Mouse (Mus musculus) kidney, adult 2 months (tissue): ENCODE results near the gene Galnt9. TPM values are rescaled to one million over a fixed set of nuclear protein-coding genes. Genes with fewer than 3 reads are reported as not detected.

Source experiments
- DNase-seq: peaks from one replicate; pipeline ENCODE4 v3.0.0; 2021
- H3K27ac ChIP-seq: fragments of 200-500 bp; 2 replicates; pipeline ENCODE4 v1.5.1; 2012; ENCODE audit warnings: low read depth, low read length, control low read depth, inconsistent platforms; ENCODE audit not compliant: insufficient read depth
- H3K27me3 ChIP-seq: fragments of 200-500 bp; replicated peaks from 2 replicates; pipeline ENCODE4 v1.6.1; 2012; ENCODE audit warnings: mild to moderate bottlenecking, moderate library complexity, low read length, inconsistent platforms; ENCODE audit not compliant: control insufficient read depth, insufficient read depth
- H3K36me3 ChIP-seq: fragments of 200-500 bp; 2 replicates; pipeline ENCODE4 v1.6.1; 2012; ENCODE audit warnings: mild to moderate bottlenecking, moderate library complexity, low read length, inconsistent platforms; ENCODE audit not compliant: control insufficient read depth, insufficient read depth
- H3K4me1 ChIP-seq: fragments of 200-500 bp; 2 replicates; pipeline ENCODE4 v1.6.1; 2011; ENCODE audit warnings: low read length; ENCODE audit not compliant: control insufficient read depth, insufficient read depth
- H3K4me3 ChIP-seq: fragments of 200-500 bp; 2 replicates; pipeline ENCODE4 v1.5.1; 2011; ENCODE audit warnings: mild to moderate bottlenecking, low read depth, low read length, control low read depth; ENCODE audit not compliant: insufficient read depth
- CTCF ChIP-seq: fragments of 200-500 bp; conservative IDR thresholded peaks from 2 replicates; pipeline ENCODE4 v1.5.1; 2011; ENCODE audit warnings: low read depth, mild to moderate bottlenecking, control low read depth, low read length, moderate library complexity, mixed read lengths; ENCODE audit not compliant: insufficient read depth, insufficient read length
- POLR2A ChIP-seq: fragments of 200-500 bp; IDR thresholded peaks from one replicate; pipeline ENCODE4 v1.6.1; 2011; ENCODE audit warnings: low read depth, low read length, control low read depth
- WGBS: fragments of 180-500 bp; shearing (Covaris S2); methylation state at CpG from one replicate; pipeline ENCODE4 v1.1.7; 2018; 5-methylcytosine and 5-hydroxymethylcytosine counted together
- polyA plus RNA-seq: library from polyadenylated mRNA; depleted of rRNA; stranded (reverse); fragments of >200 nt; gene quantifications from 2 replicates; pipeline ENCODE4 v1.2.3, GENCODE M21; 2012

The Galnt9 gene
- polyA plus RNA-seq, 1 experiment: 0.61 TPM

DNA sequence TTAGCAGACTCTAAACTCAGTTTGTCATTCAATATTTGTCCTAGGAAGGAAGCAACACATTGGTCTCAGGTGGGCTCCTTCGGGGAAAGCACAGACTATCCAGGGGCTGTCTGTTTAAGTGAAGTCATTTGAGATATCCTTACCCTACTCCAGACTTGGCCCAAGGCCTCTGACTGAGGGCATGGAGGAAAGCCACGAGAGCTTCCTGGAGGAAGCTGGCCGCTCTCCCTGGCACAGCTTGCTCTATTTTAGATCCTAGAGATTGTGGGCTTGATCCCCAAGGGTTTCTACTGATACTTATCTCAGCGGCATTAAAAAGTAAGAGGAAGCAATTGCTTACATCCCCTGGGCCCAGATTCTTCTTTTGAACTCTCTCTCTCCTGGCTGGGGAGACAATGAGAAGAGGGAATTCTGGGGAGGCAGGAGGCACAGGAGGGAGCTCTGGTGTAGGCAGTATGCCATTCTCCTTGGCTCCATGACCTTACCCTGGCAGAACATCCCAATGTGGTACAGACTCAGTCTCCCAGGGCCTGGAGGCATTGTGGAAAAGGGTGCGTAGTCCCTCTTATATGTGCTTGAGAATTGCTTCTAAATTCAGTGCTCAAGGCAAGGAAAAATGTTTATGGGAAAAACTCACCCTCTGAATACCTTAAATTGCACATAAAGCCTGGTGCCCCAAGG is 2.7 kb downstream of the Galnt9 start:
- Histone ChIP-seq H3K36me3 (no peaks in the 10 kb centered on the region), H3K27me3 (no peaks in the 10 kb centered on the region), H3K27ac (no peak overlapping the region), H3K4me1 (no peaks in the 10 kb centered on the region), H3K4me3 (no peak overlapping the region)
- no peak for DNase-seq
- no peak for TF ChIP-seq POLR2A
- no peak for TF ChIP-seq CTCF
- 74% methylated on average over 5 of the region's 5 CpGs for WGBS

DNA sequence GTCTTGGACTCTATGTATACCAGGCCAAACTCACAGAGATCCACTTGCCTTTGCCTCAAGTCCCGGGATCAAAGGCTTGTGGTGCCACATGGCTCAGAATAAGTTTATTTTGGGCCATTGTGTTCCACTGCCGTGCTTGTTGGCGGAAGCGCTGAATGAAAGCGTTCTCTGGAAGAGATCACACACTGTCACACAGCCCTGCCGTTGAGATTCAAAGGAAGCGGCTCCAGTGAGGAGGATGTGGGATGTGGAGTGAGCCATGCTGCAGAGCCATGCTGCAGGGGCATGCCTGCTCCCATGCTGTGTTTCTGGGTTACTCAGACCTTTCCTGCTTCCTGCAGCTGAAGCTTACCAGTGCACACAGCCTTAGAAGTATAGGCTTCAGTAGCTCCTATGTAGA is 4.3 kb downstream of the Galnt9 start:
- no peak for DNase-seq
- H3K4me3 ChIP-seq: no peak overlapping the region
- no peak overlapping the region for H3K27ac ChIP-seq
- TF ChIP-seq CTCF (no peak), POLR2A (no peak)
- H3K27me3 ChIP-seq: no peaks in the 10 kb centered on the region
- 60% methylated on average over 7 of the region's 7 CpGs for WGBS
- H3K4me1 ChIP-seq: no peaks in the 10 kb centered on the region
- no peaks in the 10 kb centered on the region for H3K36me3 ChIP-seq

- H3K27me3 ChIP-seq: no peaks in the 10 kb centered on the region
- no peak for DNase-seq
- H3K4me3 ChIP-seq: no peak overlapping the region
- H3K4me1 ChIP-seq: no peaks in the 10 kb centered on the region
- no peak overlapping the region for H3K27ac ChIP-seq
- 72% methylated on average over 2 of the region's 2 CpGs for WGBS
- no peaks in the 10 kb centered on the region for H3K36me3 ChIP-seq
- no peak for TF ChIP-seq POLR2A
- no peak for TF ChIP-seq CTCF
These were observed 6.0 kb downstream of the Galnt9 start for GRCm38 (mm10) chr5:110550189-110550588.

GRCm38 (mm10) chr5:110550841-110551240 is 6.7 kb downstream of the Galnt9 start:
- no peaks in the 10 kb centered on the region for H3K36me3 ChIP-seq
- no peaks in the 10 kb centered on the region for H3K27me3 ChIP-seq
- no peak for DNase-seq
- H3K27ac ChIP-seq: no peak overlapping the region
- no peak overlapping the region for H3K4me3 ChIP-seq
- WGBS: 32% methylated on average over 4 of the region's 4 CpGs
- TF ChIP-seq POLR2A (no peak), CTCF (no peak)
- no peaks in the 10 kb centered on the region for H3K4me1 ChIP-seq

DNA sequence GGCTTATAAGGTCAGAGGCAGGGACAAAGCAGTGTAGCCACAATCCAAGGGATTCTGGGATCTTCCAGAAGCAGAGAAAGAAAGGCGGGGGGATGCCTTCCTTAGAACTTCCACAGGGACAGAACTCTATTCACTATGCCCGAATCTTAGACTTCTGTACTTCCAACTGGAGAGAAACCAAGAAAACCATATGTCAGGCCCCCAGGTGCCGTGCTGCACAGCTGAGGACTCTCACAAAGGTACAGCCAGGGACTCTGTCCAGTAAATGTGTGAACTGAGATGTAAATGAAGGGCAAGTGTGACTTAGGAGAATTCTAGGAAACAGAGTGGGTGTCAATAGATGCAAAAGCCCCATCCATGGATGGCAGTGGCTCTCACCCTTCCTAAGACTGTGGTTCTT is 7.8 kb downstream of the Galnt9 start:
- WGBS: 81% methylated on average over 3 of the region's 3 CpGs
- Histone ChIP-seq H3K27ac (no peak overlapping the region), H3K27me3 (no peaks in the 10 kb centered on the region), H3K36me3 (no peaks in the 10 kb centered on the region), H3K4me1 (no peaks in the 10 kb centered on the region), H3K4me3 (no peak overlapping the region)
- DNase-seq: no peak
- TF ChIP-seq POLR2A (no peak), CTCF (no peak)

DNA sequence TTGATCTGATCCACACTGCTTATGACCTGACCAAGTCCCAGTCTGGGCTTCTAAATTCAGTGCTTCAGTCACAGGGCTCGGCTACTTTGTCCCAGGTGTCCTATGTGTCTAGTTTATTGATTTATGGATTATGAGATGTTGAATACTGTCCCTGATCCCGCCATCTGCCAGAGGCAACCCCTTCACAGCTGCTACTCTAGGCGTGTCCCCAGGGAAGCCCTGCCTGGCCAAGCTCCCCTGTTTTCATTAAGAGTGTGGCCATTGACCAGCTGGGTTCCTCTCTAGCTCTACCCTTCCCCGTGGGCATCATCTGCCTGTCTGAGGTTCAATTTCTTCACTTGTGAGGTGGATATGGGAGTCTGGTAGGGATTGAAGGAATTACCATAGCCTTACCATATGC is 9.2 kb downstream of the Galnt9 start:
- TF ChIP-seq CTCF: no peak
- TF ChIP-seq POLR2A: no peak
- H3K4me3 ChIP-seq: no peak overlapping the region
- no peaks in the 10 kb centered on the region for H3K36me3 ChIP-seq
- H3K27me3 ChIP-seq: no peaks in the 10 kb centered on the region
- H3K27ac ChIP-seq: no peak overlapping the region
- no peaks in the 10 kb centered on the region for H3K4me1 ChIP-seq
- DNase-seq: no peak
- 72% methylated on average over 4 of the region's 4 CpGs for WGBS

DNA sequence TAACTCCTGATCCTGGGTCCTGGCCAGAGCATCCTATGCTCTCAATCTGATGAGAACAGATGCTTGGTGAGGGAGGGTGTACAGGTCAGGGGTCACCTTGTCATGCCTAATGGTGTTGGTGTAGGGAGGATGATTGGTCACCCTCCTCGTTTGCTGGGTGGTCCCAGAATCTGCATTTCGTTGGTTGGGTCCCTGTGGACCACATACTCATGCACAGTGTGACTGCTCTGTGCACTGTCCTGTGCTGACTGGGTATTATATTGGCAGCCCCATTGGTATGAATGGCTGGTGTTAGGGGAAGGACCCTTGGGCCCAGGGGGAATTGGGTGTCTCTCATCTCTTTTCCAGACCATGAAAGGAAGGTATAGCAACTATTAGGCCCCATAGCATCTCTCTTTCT is 11.0 kb downstream of the Galnt9 start:
- H3K27me3 ChIP-seq: no peaks in the 10 kb centered on the region
- no peak overlapping the region for H3K27ac ChIP-seq
- no peaks in the 10 kb centered on the region for H3K36me3 ChIP-seq
- H3K4me3 ChIP-seq: no peak overlapping the region
- no peak for DNase-seq
- no peaks in the 10 kb centered on the region for H3K4me1 ChIP-seq
- WGBS: 33% methylated on average over 2 of the region's 2 CpGs
- TF ChIP-seq CTCF (no peak), POLR2A (no peak)
